Comparison of ENCODE assay signal across 8 mouse cellular contexts in genomic region chr10:44529218-44530066, GRCm38 (mm10). TPM values are rescaled to one million over a fixed set of nuclear protein-coding genes. Genes with fewer than 3 reads are reported as not detected.
A peak's percentile ranks its signal among the peaks of the same experiment; 100 is the strongest.
DNase-seq lines count a peak whose midpoint lies in the region; ATAC-seq and TF ChIP-seq lines count a peak whose summit lies in the region.

No protein-coding gene starts in this region.

- 0 out of 2 replicates have a peak overlapping the region, but pooled peaks have one; percentile 53 for H3K9ac ChIP-seq in intestine, postnatal 0 days (ENCODE audit: low read depth, low read length)
- peak overlapping the region; percentile 68 for H3K9ac ChIP-seq in limb, embryonic 11.5 days (ENCODE audit: low read length)
- peak overlapping the region; percentile 54; the same call in 1 of the 2 replicates for H3K9ac ChIP-seq in midbrain, embryonic 13.5 days (replicated peaks)

- under 1% methylated on average over 42 of the region's 42 CpGs for WGBS in embryonic facial prominence, embryonic 10.5 days
- WGBS in intestine, postnatal 0 days: under 1% methylated on average over 42 of the region's 42 CpGs
- WGBS in limb, embryonic 11.5 days: under 1% methylated on average over 42 of the region's 42 CpGs
- WGBS in midbrain, embryonic 13.5 days: under 1% methylated on average over 42 of the region's 42 CpGs
- under 1% methylated on average over 42 of the region's 42 CpGs for WGBS in small intestine, adult 2 months

- H3K36me3 ChIP-seq in embryonic facial prominence, embryonic 10.5 days (replicated peaks): no peaks in the 10 kb centered on the region
- no peaks in the 10 kb centered on the region for H3K36me3 ChIP-seq in intestine, postnatal 0 days (ENCODE audit: control insufficient read depth, insufficient read depth)
- H3K36me3 ChIP-seq in limb, embryonic 11.5 days (ENCODE audit: control insufficient read depth, insufficient read depth, low read length): no peaks in the 10 kb centered on the region
- H3K36me3 ChIP-seq in midbrain, embryonic 13.5 days: no peaks in the 10 kb centered on the region
- H3K36me3 ChIP-seq in small intestine, adult 2 months (ENCODE audit: control insufficient read depth, insufficient read depth, low read length): no peaks in the 10 kb centered on the region

- TF ChIP-seq POLR2A in small intestine, adult 2 months (IDR thresholded peaks at IDR 0.05; ENCODE audit: low read depth, low read length): 0 out of 2 replicates have a peak, but pooled peaks have one; percentile 10

- peak; percentile 93 for ATAC-seq in granulocyte monocyte progenitor cell, adult 5-6 weeks (replicated peaks; ENCODE audit: poor library complexity, severe bottlenecking)
- peak; percentile 95 for ATAC-seq in intestine, postnatal 0 days
- peak; percentile 99 for ATAC-seq in limb, embryonic 11.5 days (ENCODE audit: insufficient number of reproducible peaks, low FRiP score, low TSS enrichment, low read depth)
- peak; percentile 99 for ATAC-seq in midbrain, embryonic 13.5 days

- peak overlapping the region; percentile 64 for H3K4me3 ChIP-seq in embryonic facial prominence, embryonic 10.5 days
- H3K4me3 ChIP-seq in intestine, postnatal 0 days (ENCODE audit: low read depth, low read length): peak overlapping the region; percentile 57
- H3K4me3 ChIP-seq in limb, embryonic 11.5 days (ENCODE audit: low read depth, low read length): peak overlapping the region; percentile 41
- H3K4me3 ChIP-seq in midbrain, embryonic 13.5 days (replicated peaks): peak overlapping the region; percentile 54
- peak overlapping the region; percentile 89 for H3K4me3 ChIP-seq in small intestine, adult 2 months (ENCODE audit: low read depth, low read length)

- H3K4me2 ChIP-seq in intestine, postnatal 0 days (replicated peaks; ENCODE audit: low read depth): peak overlapping the region; percentile 88
- peak overlapping the region; percentile 79 for H3K4me2 ChIP-seq in limb, embryonic 11.5 days (ENCODE audit: low read depth, severe bottlenecking)
- H3K4me2 ChIP-seq in midbrain, embryonic 13.5 days (replicated peaks): peak overlapping the region; percentile 77

- peak; percentile 55 for DNase-seq in layer of hippocampus, adult 11-12 months (ENCODE audit: low spot score)
- DNase-seq in layer of hippocampus, adult 9-10 months (ENCODE audit: low spot score): no peak
- peak; percentile 92 for DNase-seq in embryonic facial prominence, embryonic 10.5 days (ENCODE audit: low spot score)
- peak; percentile 91 for DNase-seq in limb, embryonic 11.5 days (ENCODE audit: low spot score)

- H3K4me1 ChIP-seq in embryonic facial prominence, embryonic 10.5 days: peaks cover 22% of the 10 kb centered on the region
- peaks cover 6% of the 10 kb centered on the region for H3K4me1 ChIP-seq in intestine, postnatal 0 days (replicated peaks; ENCODE audit: control insufficient read depth, insufficient read depth, low read length)
- peaks cover 11% of the 10 kb centered on the region for H3K4me1 ChIP-seq in limb, embryonic 11.5 days (ENCODE audit: control insufficient read depth, insufficient read depth, low read length)
- peaks cover 17% of the 10 kb centered on the region for H3K4me1 ChIP-seq in midbrain, embryonic 13.5 days (replicated peaks)
- H3K4me1 ChIP-seq in small intestine, adult 2 months (ENCODE audit: control insufficient read depth, insufficient read depth, insufficient read length, low read length): peaks cover 10% of the 10 kb centered on the region

- TF ChIP-seq CTCF in intestine, postnatal 0 days (IDR thresholded peaks at IDR 0.05; ENCODE audit: low read depth): 0 out of 2 replicates have a peak, but pooled peaks have one; percentile 8
- no peak for TF ChIP-seq CTCF in small intestine, adult 2 months (IDR thresholded peaks at IDR 0.05; ENCODE audit: extremely low read depth, insufficient read length, insufficient replicate concordance, low read depth, low read length)

- peaks cover 78% of the 10 kb centered on the region for H3K27me3 ChIP-seq in embryonic facial prominence, embryonic 10.5 days (replicated peaks; ENCODE audit: low read depth, poor library complexity, severe bottlenecking)
- H3K27me3 ChIP-seq in intestine, postnatal 0 days (replicated peaks; ENCODE audit: control insufficient read depth, insufficient read depth, low read length): no peaks in the 10 kb centered on the region
- peaks cover 14% of the 10 kb centered on the region; the same call in 1 of the 2 replicates for H3K27me3 ChIP-seq in limb, embryonic 11.5 days (ENCODE audit: control insufficient read depth, insufficient read depth, low read length)
- peaks cover 81% of the 10 kb centered on the region for H3K27me3 ChIP-seq in midbrain, embryonic 13.5 days
- H3K27me3 ChIP-seq in small intestine, adult 2 months (ENCODE audit: control insufficient read depth, insufficient read depth, low read length): peaks cover 26% of the 10 kb centered on the region

- H3K9me3 ChIP-seq in embryonic facial prominence, embryonic 10.5 days: no peaks in the 10 kb centered on the region
- no peaks in the 10 kb centered on the region for H3K9me3 ChIP-seq in intestine, postnatal 0 days (ENCODE audit: control insufficient read depth)
- no peaks in the 10 kb centered on the region for H3K9me3 ChIP-seq in limb, embryonic 11.5 days (ENCODE audit: control insufficient read depth, low read length)
- H3K9me3 ChIP-seq in midbrain, embryonic 13.5 days: no peaks in the 10 kb centered on the region

- peak overlapping the region; percentile 82 for H3K27ac ChIP-seq in embryonic facial prominence, embryonic 10.5 days (replicated peaks)
- H3K27ac ChIP-seq in intestine, postnatal 0 days (ENCODE audit: low read depth, low read length): peak overlapping the region; percentile 9; the same call in 1 of the 2 replicates
- H3K27ac ChIP-seq in limb, embryonic 11.5 days (replicated peaks; ENCODE audit: low read depth, low read length): no peak overlapping the region
- H3K27ac ChIP-seq in midbrain, embryonic 13.5 days: no peak overlapping the region
- H3K27ac ChIP-seq in small intestine, adult 2 months (ENCODE audit: insufficient read depth, low read depth, low read length): peak overlapping the region; percentile 9; the same call in 1 of the 2 replicates

RNA-seq across cellular contexts. Expression of gene Prdm1, which starts 1.1 kb away (rescaled TPM):
- 2.2 and 2.3 TPM in 2 replicates for polyA plus RNA-seq in embryonic facial prominence, embryonic 10.5 days (2016; fragmentation: Nextera tagmentation; extraction: Ambion mirVana)
- total RNA-seq in granulocyte monocyte progenitor cell, adult 5-6 weeks (2014; fragmentation: Nextera tagmentation): not detected in 2 replicates
- 1.7 TPM in 1 of 2 replicates, not detected in the other for total RNA-seq in granulocyte monocyte progenitor cell, adult 5-6 weeks (2017)
- 17.7 and 21.2 TPM in 2 replicates for polyA plus RNA-seq in intestine, postnatal 0 days (2015; fragmentation: Nextera tagmentation; extraction: Ambion mirVana)
- polyA plus RNA-seq in limb, embryonic 11.5 days (2014; fragmentation: Nextera tagmentation; extraction: Ambion mirVana): 3.6 and 5.7 TPM in 2 replicates
- polyA plus RNA-seq in midbrain, embryonic 13.5 days (2015; fragmentation: Nextera tagmentation; extraction: Ambion mirVana): 0.46 and 0.62 TPM in 2 replicates
- 3.7 and 8.3 TPM in 2 replicates for polyA plus RNA-seq in small intestine, adult 2 months (2012; rRNA removed)

Comparison
In these comparisons a context has a peak if more than half of its experiments do, and no peak if none do; other contexts are left out.
1. H3K27ac ChIP-seq: peak in embryonic facial prominence, embryonic 10.5 days (single experiment), intestine, postnatal 0 days (single experiment) and small intestine, adult 2 months (single experiment); none in limb, embryonic 11.5 days (single experiment) and midbrain, embryonic 13.5 days (single experiment).
2. Peak in every context shown above with its lines, with median percentiles within 50 percentile points of each other: H3K4me3 ChIP-seq, ATAC-seq, H3K4me2 ChIP-seq and H3K9ac ChIP-seq.